In the genomic region with DNA sequence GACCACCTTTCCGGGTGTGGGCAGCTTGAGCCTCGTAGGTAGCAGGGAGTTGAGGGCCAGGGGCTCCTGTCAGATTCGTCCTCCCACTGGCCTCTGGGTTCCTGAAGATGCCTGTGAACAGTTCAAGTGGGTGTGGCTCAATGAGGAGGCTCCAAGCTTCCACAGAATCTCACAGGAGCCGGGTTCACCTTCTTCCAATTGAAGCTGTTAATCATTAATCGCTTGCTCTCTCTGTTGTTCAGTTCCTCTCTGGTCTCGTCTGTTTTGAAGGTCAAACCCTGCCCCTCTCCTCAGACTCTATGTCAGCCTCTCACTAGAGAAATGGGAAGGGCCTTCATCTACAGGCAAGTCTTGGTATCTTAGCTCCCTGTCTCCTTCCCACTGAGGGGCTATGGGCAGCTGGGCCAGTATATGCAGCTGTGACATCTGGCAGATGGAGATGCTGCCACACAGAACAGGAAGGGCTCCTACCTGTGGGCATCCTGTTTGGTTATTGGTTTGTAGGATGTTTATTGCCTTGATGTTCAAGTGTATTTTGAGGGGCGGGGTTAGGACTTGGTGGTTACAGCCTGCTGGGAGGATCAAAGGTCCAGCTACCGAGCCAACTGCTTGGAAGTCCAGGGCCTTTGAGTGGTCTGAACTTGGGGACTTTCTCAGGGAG, we compare ENCODE assay signal across 16 mouse cellular contexts. TPM values are rescaled to one million over a fixed set of nuclear protein-coding genes. Genes with fewer than 3 reads are reported as not detected.
DNase-seq lines count a peak whose midpoint lies in the region; ATAC-seq and TF ChIP-seq lines count a peak whose summit lies in the region.
"Had no signal": no experiment of that assay in that cellular context is flagged by ENCODE, and none has a peak within 500 bp of the region (broad histone marks: within the 10 kb centered on the region; RNA-seq: fewer than 3 reads in every experiment).

No protein-coding gene starts in this region.

- H3K79me2 ChIP-seq in heart, adult 2 months (replicated peaks; ENCODE audit: control insufficient read depth, insufficient read depth, low read length), result no peaks in the 10 kb centered on the region

- H3K9ac ChIP-seq in midbrain, embryonic 11.5 days (ENCODE audit: low read length), result no peak overlapping the region
- no peak overlapping the region for H3K9ac ChIP-seq in midbrain, embryonic 14.5 days (replicated peaks; ENCODE audit: low read length)
- H3K9ac ChIP-seq in kidney, embryonic 16.5 days (replicated peaks; ENCODE audit: low read length), result no peak overlapping the region
- no peak overlapping the region for H3K9ac ChIP-seq in stomach, embryonic 16.5 days (ENCODE audit: low read length)
- no peak overlapping the region for H3K9ac ChIP-seq in heart, adult 2 months (ENCODE audit: low read depth, low read length)
- H3K9ac ChIP-seq in hindbrain, embryonic 12.5 days, result no peak overlapping the region

- WGBS in midbrain, embryonic 11.5 days, result 77% methylated on average over 8 of the region's 8 CpGs
- 81% methylated on average over 8 of the region's 8 CpGs for WGBS in midbrain, embryonic 14.5 days
- WGBS in kidney, embryonic 16.5 days, result 51% methylated on average over 8 of the region's 8 CpGs
- WGBS in stomach, embryonic 16.5 days, result 51% methylated on average over 8 of the region's 8 CpGs
- WGBS in heart, adult 2 months, result 72% methylated on average over 8 of the region's 8 CpGs
- 65% methylated on average over 8 of the region's 8 CpGs for WGBS in hindbrain, embryonic 12.5 days

- no peak for TF ChIP-seq EP300 in heart, adult 2 months (IDR thresholded peaks at IDR 0.05; ENCODE audit: insufficient read depth, low read depth, low read length)

- no peak overlapping the region for H3K4me3 ChIP-seq in midbrain, embryonic 11.5 days (ENCODE audit: low read depth, low read length)
- no peak overlapping the region for H3K4me3 ChIP-seq in midbrain, embryonic 14.5 days (replicated peaks; ENCODE audit: low read depth, low read length)
- H3K4me3 ChIP-seq in kidney, embryonic 16.5 days (ENCODE audit: low read length), result no peak overlapping the region
- H3K4me3 ChIP-seq in stomach, embryonic 16.5 days (replicated peaks; ENCODE audit: low read length), result no peak overlapping the region
- no peak overlapping the region for H3K4me3 ChIP-seq in heart, adult 2 months
- no peak overlapping the region for H3K4me3 ChIP-seq in hindbrain, embryonic 12.5 days

- H3K9me3 ChIP-seq in midbrain, embryonic 11.5 days (ENCODE audit: control insufficient read depth, low read length), result no peaks in the 10 kb centered on the region
- H3K9me3 ChIP-seq in midbrain, embryonic 14.5 days (ENCODE audit: control insufficient read depth, low read length), result no peaks in the 10 kb centered on the region
- no peaks in the 10 kb centered on the region for H3K9me3 ChIP-seq in kidney, embryonic 16.5 days (ENCODE audit: low read length)
- H3K9me3 ChIP-seq in stomach, embryonic 16.5 days (replicated peaks; ENCODE audit: control insufficient read depth, low read length), result 0 out of 2 replicates have a peak, but pooled peaks cover 2% of the 10 kb centered on the region
- no peaks in the 10 kb centered on the region for H3K9me3 ChIP-seq in hindbrain, embryonic 12.5 days (replicated peaks)

- no peak for TF ChIP-seq POLR2A in heart, adult 2 months (IDR thresholded peaks at IDR 0.05; ENCODE audit: insufficient read depth, low read depth, low read length)

- H3K4me2 ChIP-seq in midbrain, embryonic 11.5 days, result no peak overlapping the region
- H3K4me2 ChIP-seq in midbrain, embryonic 14.5 days (ENCODE audit: low read length), result no peak overlapping the region
- no peak overlapping the region for H3K4me2 ChIP-seq in kidney, embryonic 16.5 days (replicated peaks; ENCODE audit: low read depth, low read length)
- no peak overlapping the region for H3K4me2 ChIP-seq in stomach, embryonic 16.5 days (ENCODE audit: low read depth, low read length)
- H3K4me2 ChIP-seq in hindbrain, embryonic 12.5 days (replicated peaks), result no peak overlapping the region

- no peak for TF ChIP-seq CTCF in heart, adult 2 months (IDR thresholded peaks at IDR 0.05)

- H3K27me3 ChIP-seq in midbrain, embryonic 11.5 days (ENCODE audit: control insufficient read depth, insufficient read depth, low read length), result no peaks in the 10 kb centered on the region
- H3K27me3 ChIP-seq in midbrain, embryonic 14.5 days (ENCODE audit: control insufficient read depth, insufficient read depth, low read length), result no peaks in the 10 kb centered on the region
- H3K27me3 ChIP-seq in kidney, embryonic 16.5 days (ENCODE audit: insufficient read depth, low read length), result no peaks in the 10 kb centered on the region
- no peaks in the 10 kb centered on the region for H3K27me3 ChIP-seq in stomach, embryonic 16.5 days (ENCODE audit: control insufficient read depth, insufficient read depth, low read length)
- no peaks in the 10 kb centered on the region for H3K27me3 ChIP-seq in heart, adult 2 months (ENCODE audit: control insufficient read depth, insufficient read depth, low read length)
- H3K27me3 ChIP-seq in hindbrain, embryonic 12.5 days, result no peaks in the 10 kb centered on the region

- H3K27ac ChIP-seq in midbrain, embryonic 11.5 days (ENCODE audit: low read depth, low read length), result no peak overlapping the region
- H3K27ac ChIP-seq in midbrain, embryonic 14.5 days (replicated peaks; ENCODE audit: low read depth, low read length), result no peak overlapping the region
- peak overlapping the region; percentile 75 for H3K27ac ChIP-seq in kidney, embryonic 16.5 days (ENCODE audit: low read length)
- H3K27ac ChIP-seq in stomach, embryonic 16.5 days (ENCODE audit: low read length), result peak overlapping the region; percentile 21
- no peak overlapping the region for H3K27ac ChIP-seq in heart, adult 2 months
- no peak overlapping the region for H3K27ac ChIP-seq in hindbrain, embryonic 12.5 days

- no peak for ATAC-seq in midbrain, embryonic 11.5 days (ENCODE audit: low FRiP score)
- ATAC-seq in midbrain, embryonic 14.5 days (ENCODE audit: low FRiP score, low TSS enrichment), result no peak
- ATAC-seq in activated CD4-positive, CD25-positive, alpha-beta regulatory T cell, adult 4 months, result peak; percentile 59
- peak; percentile 64; the same call in 1 of the 2 replicates for ATAC-seq in kidney, embryonic 16.5 days (ENCODE audit: low FRiP score, low TSS enrichment)
- no peak; the same call in 1 of the 2 replicates for ATAC-seq in stomach, embryonic 16.5 days (ENCODE audit: insufficient read depth, low FRiP score)
- no peak for ATAC-seq in hindbrain, embryonic 12.5 days (ENCODE audit: low FRiP score)

- peaks cover 2% of the 10 kb centered on the region; the same call in 1 of the 2 replicates for H3K4me1 ChIP-seq in midbrain, embryonic 11.5 days (ENCODE audit: control insufficient read depth, insufficient read depth, low read length)
- H3K4me1 ChIP-seq in midbrain, embryonic 14.5 days (ENCODE audit: control insufficient read depth, insufficient read depth, low read length), result peaks cover 8% of the 10 kb centered on the region
- peaks cover 16% of the 10 kb centered on the region for H3K4me1 ChIP-seq in kidney, embryonic 16.5 days (ENCODE audit: insufficient read depth, low read length)
- peaks cover 38% of the 10 kb centered on the region for H3K4me1 ChIP-seq in stomach, embryonic 16.5 days (ENCODE audit: control insufficient read depth, insufficient read depth, low read length)
- H3K4me1 ChIP-seq in heart, adult 2 months (ENCODE audit: control insufficient read depth, insufficient read depth, low read length), result no peaks in the 10 kb centered on the region
- H3K4me1 ChIP-seq in hindbrain, embryonic 12.5 days, result peaks cover 18% of the 10 kb centered on the region

- DNase-seq in midbrain, embryonic 11.5 days (ENCODE audit: low spot score, missing footprints), result peak; percentile 10
- DNase-seq in midbrain, embryonic 14.5 days, result no peak
- DNase-seq in heart, adult 2 months, result no peak
- no peak for DNase-seq in right cerebral cortex, postnatal 4 days
- DNase-seq: adrenal gland, adult 8-10 months; B cell, adult 2 months; cerebellum, adult 9-11 months; heart, adult 18-20 months; heart, postnatal 4 days; lung, adult 18-20 months; right cerebral cortex, postnatal 25 days had no signal

- intact Hi-C loops in heart, adult 2 months (cut with DNase I), result no loop called here

- no peaks in the 10 kb centered on the region for H3K36me3 ChIP-seq in midbrain, embryonic 11.5 days (ENCODE audit: control insufficient read depth, insufficient read depth, low read length)
- no peaks in the 10 kb centered on the region for H3K36me3 ChIP-seq in midbrain, embryonic 14.5 days (ENCODE audit: control insufficient read depth, insufficient read depth, low read length)
- H3K36me3 ChIP-seq in kidney, embryonic 16.5 days (ENCODE audit: insufficient read depth, low read length), result no peaks in the 10 kb centered on the region
- H3K36me3 ChIP-seq in stomach, embryonic 16.5 days (ENCODE audit: control insufficient read depth, insufficient read depth, low read length), result no peaks in the 10 kb centered on the region
- no peaks in the 10 kb centered on the region for H3K36me3 ChIP-seq in heart, adult 2 months (ENCODE audit: control insufficient read depth, insufficient read depth, low read length)
- H3K36me3 ChIP-seq in hindbrain, embryonic 12.5 days, result no peaks in the 10 kb centered on the region

RNA-seq across cellular contexts. Expression of a gene that starts 18.2 kb away (rescaled TPM):
- polyA plus RNA-seq in midbrain, embryonic 11.5 days (2014; fragmentation: Nextera tagmentation; extraction: Ambion mirVana), result 8.0 and 10.7 TPM in 2 replicates
- 19.9 and 20.5 TPM in 2 replicates for polyA plus RNA-seq in midbrain, embryonic 14.5 days (2014; fragmentation: Nextera tagmentation; extraction: Ambion mirVana)
- under 1 TPM in 1 of 2 experiments, not detected in 1; 0.13 TPM for polyA plus RNA-seq in activated CD4-positive, CD25-positive, alpha-beta regulatory T cell, adult 4 months (2017; shearing (Covaris generic))
- polyA plus RNA-seq in kidney, embryonic 16.5 days (2015; fragmentation: Nextera tagmentation; extraction: Ambion mirVana), result 9.4 and 9.5 TPM in 2 replicates
- 8.7 and 10.5 TPM in 2 replicates for polyA plus RNA-seq in stomach, embryonic 16.5 days (2015; fragmentation: Nextera tagmentation; extraction: Ambion mirVana)
- 1 to 10 TPM; 2.3 to 3.5 TPM for total RNA-seq in heart, adult 2 months (2021)
- polyA plus RNA-seq in heart, adult 2 months (2012; rRNA removed), result 4.9 and 5.5 TPM in 2 replicates
- 12.0 and 12.2 TPM in 2 replicates for polyA plus RNA-seq in hindbrain, embryonic 12.5 days (2016; fragmentation: Nextera tagmentation; extraction: Ambion mirVana)

RNA-seq across cellular contexts. Expression of a gene that starts 42.1 kb away (rescaled TPM):
- 35.5 and 40.8 TPM in 2 replicates for polyA plus RNA-seq in midbrain, embryonic 11.5 days (2014; fragmentation: Nextera tagmentation; extraction: Ambion mirVana)
- polyA plus RNA-seq in midbrain, embryonic 14.5 days (2014; fragmentation: Nextera tagmentation; extraction: Ambion mirVana), result 28.1 and 41.7 TPM in 2 replicates
- polyA plus RNA-seq in activated CD4-positive, CD25-positive, alpha-beta regulatory T cell, adult 4 months (2017; shearing (Covaris generic)), result 10 to 100 TPM; 29.3 to 37.0 TPM
- polyA plus RNA-seq in kidney, embryonic 16.5 days (2015; fragmentation: Nextera tagmentation; extraction: Ambion mirVana), result 36.3 and 38.1 TPM in 2 replicates
- polyA plus RNA-seq in stomach, embryonic 16.5 days (2015; fragmentation: Nextera tagmentation; extraction: Ambion mirVana), result 29.3 and 30.4 TPM in 2 replicates
- 10 to 100 TPM; 27.0 to 29.5 TPM for total RNA-seq in heart, adult 2 months (2021)
- 12.2 and 17.3 TPM in 2 replicates for polyA plus RNA-seq in heart, adult 2 months (2012; rRNA removed)
- polyA plus RNA-seq in hindbrain, embryonic 12.5 days (2016; fragmentation: Nextera tagmentation; extraction: Ambion mirVana), result 41.3 and 43.8 TPM in 2 replicates

RNA-seq across cellular contexts. Expression of a gene that starts 43.9 kb away (rescaled TPM):
- polyA plus RNA-seq in midbrain, embryonic 11.5 days (2014; fragmentation: Nextera tagmentation; extraction: Ambion mirVana), result not detected in 2 replicates
- 2.1 TPM in 1 of 2 replicates, not detected in the other for polyA plus RNA-seq in midbrain, embryonic 14.5 days (2014; fragmentation: Nextera tagmentation; extraction: Ambion mirVana)
- polyA plus RNA-seq in activated CD4-positive, CD25-positive, alpha-beta regulatory T cell, adult 4 months (2017; shearing (Covaris generic)), result not detected
- 3.3 TPM in 1 of 2 replicates, not detected in the other for polyA plus RNA-seq in kidney, embryonic 16.5 days (2015; fragmentation: Nextera tagmentation; extraction: Ambion mirVana)
- polyA plus RNA-seq in stomach, embryonic 16.5 days (2015; fragmentation: Nextera tagmentation; extraction: Ambion mirVana), result 1.2 TPM in 1 of 2 replicates, not detected in the other
- 10 to 100 TPM; 10.3 to 29.5 TPM for total RNA-seq in heart, adult 2 months (2021)
- not detected in 2 replicates for polyA plus RNA-seq in heart, adult 2 months (2012; rRNA removed)
- not detected in 2 replicates for polyA plus RNA-seq in hindbrain, embryonic 12.5 days (2016; fragmentation: Nextera tagmentation; extraction: Ambion mirVana)
- polyA plus RNA-seq: stomach, embryonic 14.5 days had no signal

RNA-seq across cellular contexts. Expression of a gene that starts 58.8 kb away (rescaled TPM):
- 24.9 and 29.4 TPM in 2 replicates for polyA plus RNA-seq in midbrain, embryonic 11.5 days (2014; fragmentation: Nextera tagmentation; extraction: Ambion mirVana)
- 37.9 and 42.5 TPM in 2 replicates for polyA plus RNA-seq in midbrain, embryonic 14.5 days (2014; fragmentation: Nextera tagmentation; extraction: Ambion mirVana)
- 10 to 100 TPM; 10.7 to 14.5 TPM for polyA plus RNA-seq in activated CD4-positive, CD25-positive, alpha-beta regulatory T cell, adult 4 months (2017; shearing (Covaris generic))
- polyA plus RNA-seq in kidney, embryonic 16.5 days (2015; fragmentation: Nextera tagmentation; extraction: Ambion mirVana), result 44.1 and 44.7 TPM in 2 replicates
- polyA plus RNA-seq in stomach, embryonic 16.5 days (2015; fragmentation: Nextera tagmentation; extraction: Ambion mirVana), result 29.3 and 35.6 TPM in 2 replicates
- 10 to 100 TPM; 17.8 to 24.5 TPM for total RNA-seq in heart, adult 2 months (2021)
- polyA plus RNA-seq in heart, adult 2 months (2012; rRNA removed), result 24.1 and 29.3 TPM in 2 replicates
- polyA plus RNA-seq in hindbrain, embryonic 12.5 days (2016; fragmentation: Nextera tagmentation; extraction: Ambion mirVana), result 42.1 and 44.0 TPM in 2 replicates

Comparison
In these comparisons a context has a peak if more than half of its experiments do, and no peak if none do; other contexts are left out.
1. ATAC-seq: peak in activated CD4-positive, CD25-positive, alpha-beta regulatory T cell, adult 4 months (single experiment) and kidney, embryonic 16.5 days (single experiment); none in midbrain, embryonic 11.5 days (single experiment), midbrain, embryonic 14.5 days (single experiment), stomach, embryonic 16.5 days (single experiment) and hindbrain, embryonic 12.5 days (single experiment).
2. H3K27ac ChIP-seq: peak in kidney, embryonic 16.5 days (single experiment) and stomach, embryonic 16.5 days (single experiment); none in midbrain, embryonic 11.5 days (single experiment), midbrain, embryonic 14.5 days (single experiment), heart, adult 2 months (single experiment) and hindbrain, embryonic 12.5 days (single experiment).